Mouse (Mus musculus): Measurements from ENCODE around the gene Aurka. TPM values are rescaled to one million over a fixed set of nuclear protein-coding genes. Genes with fewer than 3 reads are reported as not detected.

The Aurka gene
- polyA plus RNA-seq, 1 experiment: 9.9 TPM

DNA sequence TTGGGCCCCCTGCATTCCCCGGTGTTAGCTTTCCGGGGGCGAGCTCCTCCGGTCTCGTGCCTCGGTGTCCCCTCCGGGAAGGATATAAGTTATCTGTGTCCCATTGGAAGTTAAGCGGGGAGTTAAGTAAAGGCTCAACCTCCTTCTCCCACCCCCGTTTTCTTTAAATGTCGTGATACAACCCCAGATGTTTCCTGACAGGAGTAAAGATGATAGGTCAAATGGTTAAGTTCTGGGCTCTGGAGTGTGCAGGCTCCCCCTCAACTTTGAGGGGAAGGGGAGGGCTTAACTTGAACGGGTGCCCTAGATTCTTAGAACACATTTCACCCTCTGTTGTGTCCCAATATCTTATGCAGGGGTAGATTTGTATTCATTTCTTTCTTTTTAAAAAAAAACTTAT, 923 bp upstream of the Aurka start:
- under 1% methylated on average over 11 of the region's 11 CpGs for WGBS

DNA sequence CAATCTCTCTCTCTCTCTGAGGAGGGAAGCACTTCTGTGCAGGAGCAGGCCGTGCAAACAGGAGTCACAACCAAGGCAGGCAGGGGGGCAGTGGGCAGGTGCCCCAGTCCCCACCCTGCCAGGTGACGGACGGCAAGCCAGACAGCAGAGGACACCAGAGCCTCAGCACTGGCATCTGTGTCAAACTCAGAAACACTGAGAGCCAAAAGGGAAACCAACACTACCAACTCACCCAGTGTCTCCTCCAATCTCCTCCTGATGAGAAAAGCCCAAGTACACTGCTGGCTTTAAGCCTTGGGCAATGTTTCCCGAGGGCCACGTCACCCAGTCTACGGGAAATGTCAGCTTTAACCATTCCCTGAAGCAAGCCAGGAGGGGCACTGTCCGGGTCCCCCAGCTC, 7.2 kb downstream of the Aurka start:
- H3K27ac ChIP-seq (ENCODE audit: insufficient read depth, low read depth, low read length): no peak overlapping the region

More for the DNA sequence above, 923 bp upstream of the Aurka start:
- Histone ChIP-seq H3K27ac (ENCODE audit: insufficient read depth, low read depth, low read length) (no peak overlapping the region), H3K4me3 (ENCODE audit: low read depth, low read length) (peak overlapping the region; percentile 85), H3K36me3 (ENCODE audit: control insufficient read depth, insufficient read depth, low read length) (peaks cover 25% of the 10 kb centered on the region), H3K4me1 (ENCODE audit: control insufficient read depth, insufficient read depth, insufficient read length, low read length) (peaks cover 5% of the 10 kb centered on the region), H3K27me3 (ENCODE audit: control insufficient read depth, insufficient read depth, low read length) (no peaks in the 10 kb centered on the region)
- TF ChIP-seq POLR2A (IDR thresholded peaks at IDR 0.05; ENCODE audit: low read depth, low read length): no peak
- TF ChIP-seq CTCF (IDR thresholded peaks at IDR 0.05; ENCODE audit: extremely low read depth, insufficient read length, insufficient replicate concordance, low read depth, low read length): no peak

DNA sequence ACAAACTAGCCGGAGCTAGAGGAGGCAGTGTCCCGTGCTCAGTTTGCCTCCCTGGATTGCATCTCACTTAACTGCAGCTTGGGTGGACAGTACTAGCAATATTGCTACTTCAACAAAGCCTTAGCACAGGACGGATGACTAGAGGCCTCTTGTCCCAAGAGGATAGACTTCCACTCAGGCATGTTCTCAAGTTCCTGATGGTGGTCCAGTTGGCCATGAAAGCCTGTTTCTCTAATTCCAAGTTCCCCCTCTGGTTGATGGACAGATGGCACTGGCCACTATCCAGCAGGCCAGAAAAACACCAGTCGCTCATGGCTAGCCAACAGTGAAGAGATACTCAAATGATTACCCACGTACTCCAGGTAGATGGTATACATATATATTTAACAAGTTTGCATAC, 14.5 kb downstream of the Aurka start:
- TF ChIP-seq CTCF (IDR thresholded peaks at IDR 0.05; ENCODE audit: extremely low read depth, insufficient read length, insufficient replicate concordance, low read depth, low read length) (no peak), POLR2A (IDR thresholded peaks at IDR 0.05; ENCODE audit: low read depth, low read length) (no peak)
- Histone ChIP-seq H3K36me3 (ENCODE audit: control insufficient read depth, insufficient read depth, low read length) (peaks cover 41% of the 10 kb centered on the region), H3K4me1 (ENCODE audit: control insufficient read depth, insufficient read depth, insufficient read length, low read length) (peaks cover 2% of the 10 kb centered on the region), H3K4me3 (ENCODE audit: low read depth, low read length) (no peak overlapping the region), H3K27ac (ENCODE audit: insufficient read depth, low read depth, low read length) (no peak overlapping the region), H3K27me3 (ENCODE audit: control insufficient read depth, insufficient read depth, low read length) (no peaks in the 10 kb centered on the region)
- 85% methylated on average over 5 of the region's 5 CpGs for WGBS

More for the DNA sequence above, 7.2 kb downstream of the Aurka start:
- Histone ChIP-seq H3K27me3 (ENCODE audit: control insufficient read depth, insufficient read depth, low read length) (no peaks in the 10 kb centered on the region), H3K36me3 (ENCODE audit: control insufficient read depth, insufficient read depth, low read length) (peaks cover 29% of the 10 kb centered on the region), H3K4me3 (ENCODE audit: low read depth, low read length) (no peak overlapping the region), H3K4me1 (ENCODE audit: control insufficient read depth, insufficient read depth, insufficient read length, low read length) (no peaks in the 10 kb centered on the region)
- TF ChIP-seq POLR2A (IDR thresholded peaks at IDR 0.05; ENCODE audit: low read depth, low read length): no peak
- no peak for TF ChIP-seq CTCF (IDR thresholded peaks at IDR 0.05; ENCODE audit: extremely low read depth, insufficient read length, insufficient replicate concordance, low read depth, low read length)
- 87% methylated on average over 7 of the region's 7 CpGs for WGBS

DNA sequence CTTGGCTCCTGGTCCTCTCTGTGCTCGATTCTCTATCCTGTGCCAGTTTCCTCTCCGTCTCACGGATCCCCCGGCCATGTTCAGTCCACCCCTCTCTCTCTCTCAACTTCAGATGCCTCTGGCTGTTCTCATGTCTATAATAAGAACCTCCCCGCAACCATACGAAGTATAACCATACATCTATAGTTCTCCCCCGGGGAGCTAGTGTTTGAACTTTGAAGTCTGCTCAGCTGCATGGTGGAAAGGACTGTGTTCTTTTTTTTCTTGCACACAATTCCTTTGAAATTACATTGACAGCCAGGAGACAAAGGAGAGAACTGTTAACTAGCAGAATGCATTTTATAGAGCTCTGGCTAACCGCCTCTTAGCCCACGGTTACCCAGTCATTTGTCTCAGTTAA, 15.6 kb downstream of the Aurka start:
- peaks cover 41% of the 10 kb centered on the region for H3K36me3 ChIP-seq (ENCODE audit: control insufficient read depth, insufficient read depth, low read length)
- no peak overlapping the region for H3K27ac ChIP-seq (ENCODE audit: insufficient read depth, low read depth, low read length)
- TF ChIP-seq POLR2A (IDR thresholded peaks at IDR 0.05; ENCODE audit: low read depth, low read length) (no peak), CTCF (IDR thresholded peaks at IDR 0.05; ENCODE audit: extremely low read depth, insufficient read length, insufficient replicate concordance, low read depth, low read length) (no peak)
- no peaks in the 10 kb centered on the region for H3K27me3 ChIP-seq (ENCODE audit: control insufficient read depth, insufficient read depth, low read length)
- peaks cover 2% of the 10 kb centered on the region for H3K4me1 ChIP-seq (ENCODE audit: control insufficient read depth, insufficient read depth, insufficient read length, low read length)
- no peak overlapping the region for H3K4me3 ChIP-seq (ENCODE audit: low read depth, low read length)
- 79% methylated on average over 9 of the region's 9 CpGs for WGBS

DNA sequence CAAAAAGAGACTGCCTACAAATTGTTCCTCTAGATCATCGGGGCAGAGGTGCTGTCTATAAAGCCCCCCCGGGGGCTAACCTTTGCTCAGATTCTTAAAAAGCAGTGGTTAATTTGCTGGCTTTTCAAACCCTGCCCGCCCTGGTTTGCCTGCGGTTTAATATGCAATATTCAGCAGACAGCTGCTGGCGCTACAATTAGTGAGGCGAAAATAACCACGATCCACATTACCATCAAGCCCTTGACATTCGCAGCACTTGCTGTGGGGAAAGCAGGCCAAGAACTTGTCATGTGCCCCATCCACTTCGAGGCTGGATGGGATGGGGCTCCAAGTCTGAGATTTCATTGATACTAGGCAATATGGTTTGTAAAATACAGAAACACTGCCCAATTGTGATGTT, 17.1 kb downstream of the Aurka start:
- peaks cover 31% of the 10 kb centered on the region for H3K36me3 ChIP-seq (ENCODE audit: control insufficient read depth, insufficient read depth, low read length)
- 89% methylated on average over 9 of the region's 9 CpGs for WGBS
- H3K27me3 ChIP-seq (ENCODE audit: control insufficient read depth, insufficient read depth, low read length): no peaks in the 10 kb centered on the region
- peaks cover 2% of the 10 kb centered on the region for H3K4me1 ChIP-seq (ENCODE audit: control insufficient read depth, insufficient read depth, insufficient read length, low read length)
- no peak overlapping the region for H3K4me3 ChIP-seq (ENCODE audit: low read depth, low read length)
- no peak overlapping the region for H3K27ac ChIP-seq (ENCODE audit: insufficient read depth, low read depth, low read length)
- no peak for TF ChIP-seq POLR2A (IDR thresholded peaks at IDR 0.05; ENCODE audit: low read depth, low read length)
- TF ChIP-seq CTCF (IDR thresholded peaks at IDR 0.05; ENCODE audit: extremely low read depth, insufficient read length, insufficient replicate concordance, low read depth, low read length): no peak

DNA sequence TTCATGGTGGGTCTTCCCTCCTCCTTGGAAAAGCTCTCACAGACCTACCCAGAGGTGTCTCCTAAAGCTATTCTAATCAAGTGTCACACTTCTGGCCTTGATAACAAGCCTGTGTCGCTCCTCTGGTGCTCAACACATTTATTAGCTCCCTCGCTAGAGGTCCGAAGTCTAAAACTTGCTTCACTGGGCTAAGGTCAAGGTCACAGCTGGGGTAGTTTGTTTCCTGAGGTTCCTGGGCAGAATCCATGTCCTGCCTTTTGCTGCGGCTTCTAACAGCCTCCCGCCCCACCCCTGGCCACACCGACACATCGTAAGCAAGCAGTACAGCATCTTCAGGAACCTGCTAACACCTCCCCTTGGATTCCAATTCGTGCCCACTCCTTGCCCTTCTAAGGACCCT, 19.6 kb downstream of the Aurka start:
- TF ChIP-seq CTCF (IDR thresholded peaks at IDR 0.05; ENCODE audit: extremely low read depth, insufficient read length, insufficient replicate concordance, low read depth, low read length): no peak
- TF ChIP-seq POLR2A (IDR thresholded peaks at IDR 0.05; ENCODE audit: low read depth, low read length): no peak
- Histone ChIP-seq H3K4me1 (ENCODE audit: control insufficient read depth, insufficient read depth, insufficient read length, low read length) (peaks cover 2% of the 10 kb centered on the region), H3K27ac (ENCODE audit: insufficient read depth, low read depth, low read length) (no peak overlapping the region), H3K27me3 (ENCODE audit: control insufficient read depth, insufficient read depth, low read length) (no peaks in the 10 kb centered on the region), H3K36me3 (ENCODE audit: control insufficient read depth, insufficient read depth, low read length) (peaks cover 16% of the 10 kb centered on the region), H3K4me3 (ENCODE audit: low read depth, low read length) (no peak overlapping the region)
- 73% methylated on average over 8 of the region's 8 CpGs for WGBS

DNA sequence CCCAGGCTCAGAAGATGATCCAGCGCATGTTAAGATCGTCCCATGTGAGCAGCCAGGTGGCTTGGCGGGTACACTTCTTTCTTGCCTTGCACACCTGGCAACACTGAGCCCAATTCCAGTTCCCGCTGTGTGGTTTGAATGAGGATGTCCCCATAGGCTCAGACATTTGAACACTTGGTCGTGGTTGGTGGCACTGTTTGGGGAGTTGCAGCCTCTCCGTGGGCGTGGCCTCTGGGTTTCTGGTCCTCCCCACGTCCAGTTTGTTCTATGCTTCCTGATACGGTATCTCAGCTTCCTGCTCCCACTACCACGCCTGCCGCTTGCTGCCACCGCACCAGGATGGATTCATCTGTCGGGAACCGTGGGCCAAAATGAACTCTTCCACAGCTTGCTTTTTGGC, 20.6 kb downstream of the Aurka start:
- WGBS: 82% methylated on average over 14 of the region's 14 CpGs
- Histone ChIP-seq H3K27me3 (ENCODE audit: control insufficient read depth, insufficient read depth, low read length) (no peaks in the 10 kb centered on the region), H3K36me3 (ENCODE audit: control insufficient read depth, insufficient read depth, low read length) (peaks cover 10% of the 10 kb centered on the region), H3K4me3 (ENCODE audit: low read depth, low read length) (no peak overlapping the region), H3K4me1 (ENCODE audit: control insufficient read depth, insufficient read depth, insufficient read length, low read length) (peaks cover 2% of the 10 kb centered on the region), H3K27ac (ENCODE audit: insufficient read depth, low read depth, low read length) (no peak overlapping the region)
- no peak for TF ChIP-seq CTCF (IDR thresholded peaks at IDR 0.05; ENCODE audit: extremely low read depth, insufficient read length, insufficient replicate concordance, low read depth, low read length)
- TF ChIP-seq POLR2A (IDR thresholded peaks at IDR 0.05; ENCODE audit: low read depth, low read length): no peak
